Mouse (Mus musculus) liver, embryonic 14.5 days (tissue): Measurements from ENCODE around the gene Rbm5. TPM values are rescaled to one million over a fixed set of nuclear protein-coding genes. Genes with fewer than 3 reads are reported as not detected.

Experiments used
- ATAC-seq: fragments of 200-750 bp; cut with Nextera tagmentation; 2 replicates; pipeline ENCODE4 v1.8.0; 2017; ENCODE audit warnings: moderate number of reproducible peaks, mild to moderate bottlenecking, moderate library complexity; ENCODE audit not compliant: insufficient read depth
- DNase-seq, 3 experiments: peaks; one replicate each; pipeline ENCODE4 v3.0.0-alpha.2; 2012 to 2013; ENCODE audit warnings: low read depth in 3 of 3, low spot score in 3 of 3
- H3K27ac ChIP-seq: fragments of 300-500 bp; sonication (generic); 2 replicates; pipeline ENCODE4 v1.5.1; 2014; ENCODE audit warnings: moderate library complexity, mild to moderate bottlenecking, control low read depth, inconsistent platforms
- H3K27me3 ChIP-seq: fragments of 300-500 bp; sonication (generic); 2 replicates; pipeline ENCODE4 v1.6.1; 2014; ENCODE audit warnings: mild to moderate bottlenecking, low read length, moderate library complexity; ENCODE audit not compliant: control insufficient read depth, insufficient read depth
- H3K36me3 ChIP-seq: fragments of 300-500 bp; sonication (generic); replicated peaks from 2 replicates; pipeline ENCODE4 v1.6.1; 2014; ENCODE audit warnings: low read depth; ENCODE audit not compliant: control insufficient read depth, insufficient read depth
- H3K4me1 ChIP-seq, 2 experiments: fragments of 200-500 bp in 1 of 2; fragments of 300-500 bp in 1 of 2; sonication (generic) in 1 of 2; replicated peaks; 2 replicates each; pipeline ENCODE4 v1.6.1; 2012 to 2014; ENCODE audit warnings: antibody characterized with exemption in 1 of 2, inconsistent platforms in 1 of 2, low read length in 1 of 2; ENCODE audit not compliant: control insufficient read depth in 2 of 2, insufficient read depth in 2 of 2
- H3K4me2 ChIP-seq: fragments of 300-500 bp; sonication (generic); 2 replicates; pipeline ENCODE4 v1.6.1; 2014; ENCODE audit warnings: low read depth, mild to moderate bottlenecking, control low read depth, moderate library complexity
- H3K4me3 ChIP-seq, 2 experiments: fragments of 200-500 bp in 1 of 2; fragments of 300-500 bp in 1 of 2; sonication (generic) in 1 of 2; 2 replicates each; pipeline ENCODE4 v1.5.1; 2012 to 2014; ENCODE audit warnings: low read depth in 2 of 2, low read length in 2 of 2, mild to moderate bottlenecking in 2 of 2, control low read depth in 1 of 2, inconsistent platforms in 1 of 2, moderate library complexity in 1 of 2; ENCODE audit not compliant: insufficient read depth in 1 of 2
- H3K9ac ChIP-seq: fragments of 300-500 bp; sonication (generic); replicated peaks from 2 replicates; pipeline ENCODE4 v1.6.1; 2014; ENCODE audit warnings: mild to moderate bottlenecking, control low read depth, moderate library complexity
- H3K9me3 ChIP-seq: fragments of 300-500 bp; sonication (generic); 2 replicates; pipeline ENCODE4 v1.6.1; 2016; ENCODE audit warnings: low read length, mixed read lengths; ENCODE audit not compliant: control insufficient read depth
- CTCF ChIP-seq: IDR thresholded peaks from 2 replicates; pipeline ENCODE4 v1.5.1; 2016; ENCODE audit warnings: antibody characterized with exemption, low read depth, control low read depth
- EP300 ChIP-seq: IDR thresholded peaks from 2 replicates; pipeline ENCODE4 v1.6.1; 2016; ENCODE audit warnings: antibody characterized with exemption, low read depth
- WGBS: fragments of 180-500 bp; shearing (Covaris S2); extraction: QIAGEN DNeasy Blood & Tissue Kit; methylation state at CpG from one replicate; pipeline ENCODE4 v1.1.7; 2014; ENCODE audit not compliant: insufficient replicate concordance; 5-methylcytosine and 5-hydroxymethylcytosine counted together
- polyA plus RNA-seq, 2 experiments: library from polyadenylated mRNA; depleted of rRNA in 1 of 2; stranded (reverse) in 1 of 2; unstranded in 1 of 2; fragments of >200 nt; fragmentation: Nextera tagmentation in 1 of 2; extraction: Ambion mirVana in 1 of 2; gene quantifications; 2 replicates each; pipeline versions ENCODE4 v1.2.1 to v1.2.3; 2012 to 2014

The Rbm5 gene
- polyA plus RNA-seq, 2 experiments, result 35.2 to 45.1 TPM

DNA sequence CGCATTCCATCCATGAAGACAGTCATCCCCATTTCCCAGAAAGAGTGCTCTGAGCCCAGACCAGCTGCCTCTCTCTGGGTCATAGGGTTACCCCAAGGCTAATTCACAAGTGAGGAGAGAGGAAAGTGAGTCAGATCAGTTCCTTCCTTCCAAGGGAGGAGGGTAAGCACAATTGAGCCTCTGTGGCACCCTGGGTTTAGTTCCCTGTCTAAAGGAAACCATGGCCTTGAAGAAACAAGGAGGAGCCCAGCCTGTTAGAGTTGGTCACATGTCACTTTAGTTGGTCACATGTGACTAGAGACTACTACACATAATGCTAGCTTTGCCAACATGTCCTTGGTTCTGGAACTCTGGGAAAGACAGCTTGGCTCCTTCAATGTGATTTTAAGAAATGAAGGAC lies 46.0 kb downstream of the Rbm5 start:
- no peak for ATAC-seq
- TF ChIP-seq CTCF (no peak), EP300 (no peak)

DNA sequence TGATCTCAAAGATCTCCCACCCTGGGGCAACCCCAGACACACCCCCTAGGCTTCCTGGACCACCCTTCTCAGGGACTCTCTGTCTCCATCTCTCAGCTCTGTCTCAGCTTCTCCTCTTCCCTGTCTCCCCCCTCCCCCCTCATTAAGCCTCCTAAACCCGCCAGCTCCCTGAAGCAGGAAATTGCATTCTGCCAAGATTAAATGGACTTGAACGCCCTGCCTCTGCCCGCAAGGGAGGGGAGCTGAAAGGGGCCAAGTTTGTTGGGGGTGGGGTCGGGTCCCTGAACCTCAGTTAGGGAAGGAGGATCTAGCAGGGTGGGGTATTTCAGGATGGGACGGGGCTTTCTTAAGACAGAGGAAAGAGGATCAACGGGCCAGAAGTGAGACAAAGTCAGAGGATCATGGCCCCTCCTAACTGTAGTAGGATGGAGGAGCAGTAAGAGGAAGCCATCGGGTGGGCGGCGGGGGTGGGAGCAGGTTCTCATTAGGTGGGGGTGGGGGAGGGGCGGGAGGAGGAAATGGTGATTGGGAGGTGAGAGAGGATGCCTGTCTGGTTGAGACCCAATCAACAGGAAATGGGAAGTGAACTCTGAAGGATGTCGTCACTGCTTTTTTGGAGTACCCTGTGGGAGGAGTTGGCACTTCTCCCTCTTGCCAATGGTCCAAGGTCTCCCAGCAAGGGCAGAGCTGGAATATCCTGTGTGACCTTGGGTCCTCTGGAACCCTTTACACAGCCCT lies 46.8 kb downstream of the Rbm5 start:
- ATAC-seq (peak; percentile 38), DNase-seq (no peak)
- Histone ChIP-seq H3K9me3 (no peaks in the 10 kb centered on the region), H3K4me1 (peaks cover 0 to 17% of the 10 kb centered on the region in 2 experiments; a peak in 2 of 4 replicates), H3K27ac (no peak overlapping the region), H3K27me3 (no peaks in the 10 kb centered on the region; the same call in 1 of the 2 replicates), H3K36me3 (no peaks in the 10 kb centered on the region), H3K4me2 (peak overlapping the region; percentile 6; the same call in 1 of the 2 replicates), H3K9ac (no peak overlapping the region), H3K4me3 (no peak overlapping the region)
- TF ChIP-seq CTCF, result no peak
- 4% methylated on average over 11 of the region's 11 CpGs for WGBS

More for the DNA sequence above, 46.0 kb downstream of the Rbm5 start:
- Histone ChIP-seq H3K27ac (no peak overlapping the region), H3K9me3 (no peaks in the 10 kb centered on the region), H3K4me3 (no peak overlapping the region), H3K9ac (no peak overlapping the region), H3K4me1 (peaks cover 0 to 17% of the 10 kb centered on the region in 2 experiments; a peak in 2 of 4 replicates), H3K36me3 (no peaks in the 10 kb centered on the region), H3K4me2 (no peak overlapping the region), H3K27me3 (no peaks in the 10 kb centered on the region; the same call in 1 of the 2 replicates)
- 74% methylated on average over 1 of the region's 1 CpGs for WGBS
- no peak for DNase-seq

GRCm38 (mm10) chr9:107723292-107723691 lies 47.5 kb downstream of the Rbm5 start:
- H3K9ac ChIP-seq, result no peak overlapping the region
- no peak overlapping the region for H3K4me3 ChIP-seq
- no peak for ATAC-seq
- H3K4me2 ChIP-seq, result no peak overlapping the region
- no peaks in the 10 kb centered on the region; the same call in 1 of the 2 replicates for H3K27me3 ChIP-seq
- TF ChIP-seq EP300 (no peak), CTCF (no peak)
- WGBS, result 20% methylated on average over 6 of the region's 6 CpGs
- H3K9me3 ChIP-seq, result no peaks in the 10 kb centered on the region
- H3K27ac ChIP-seq, result no peak overlapping the region
- no peaks in the 10 kb centered on the region for H3K36me3 ChIP-seq
- DNase-seq, result no peak
- peaks cover 0 to 17% of the 10 kb centered on the region in 2 experiments; a peak in 2 of 4 replicates for H3K4me1 ChIP-seq

DNA sequence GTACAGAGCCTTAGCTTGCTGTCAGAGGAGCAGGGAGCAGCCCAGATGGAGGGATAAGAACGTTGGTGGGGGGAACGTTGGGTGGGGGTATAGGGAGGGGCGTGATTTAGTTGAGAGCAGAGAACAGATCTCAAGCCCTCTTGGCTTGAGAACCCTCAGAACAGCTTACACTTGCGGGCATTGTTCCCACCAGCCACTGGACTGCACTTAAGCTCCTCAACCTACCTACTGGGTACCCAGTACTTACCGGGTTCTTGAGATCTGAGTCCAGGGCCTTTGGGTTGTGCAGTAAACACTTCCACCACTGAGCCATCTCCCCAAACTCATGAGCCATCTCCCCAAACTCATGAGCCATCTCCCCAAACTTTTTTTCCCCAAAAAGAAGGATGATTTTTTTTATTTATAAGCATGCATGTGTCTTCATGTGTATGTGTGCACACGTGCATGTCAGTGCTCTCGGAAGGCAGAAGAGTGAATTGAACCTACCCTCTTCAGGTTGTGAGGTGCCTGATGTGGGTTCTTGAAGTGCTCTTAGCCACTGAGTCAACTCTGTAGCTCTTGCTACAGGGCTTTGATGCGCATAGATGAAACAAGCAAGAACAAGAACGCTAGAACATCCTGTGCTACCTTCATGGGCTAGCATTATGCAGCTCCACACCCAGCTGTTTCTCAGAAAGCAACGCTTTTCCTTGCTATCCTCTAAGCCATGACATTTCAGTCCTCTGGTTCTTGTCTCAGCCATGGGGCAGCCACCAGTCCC lies 51.8 kb downstream of the Rbm5 start:
- 58% methylated on average over 10 of the region's 10 CpGs for WGBS

DNA sequence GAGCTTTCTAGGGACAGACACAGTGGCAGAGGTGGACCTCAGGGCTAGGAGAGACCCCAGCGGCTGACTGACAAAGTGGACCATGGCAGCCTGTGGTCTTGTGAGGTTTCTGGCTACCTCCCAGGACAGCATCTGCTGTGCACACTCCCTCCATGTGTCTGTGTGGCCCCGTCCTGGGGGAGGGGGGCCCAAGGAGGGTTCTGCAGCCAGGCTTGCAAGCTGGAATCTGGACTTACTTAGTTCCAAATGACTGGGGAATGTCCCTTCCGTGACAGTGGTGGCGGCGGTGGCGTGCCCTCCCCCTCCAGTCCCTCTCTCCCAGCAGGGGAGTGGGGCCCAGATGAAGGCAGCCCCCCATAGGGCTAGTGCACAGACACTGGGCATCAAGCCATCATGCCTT lies 53.8 kb downstream of the Rbm5 start:
- Histone ChIP-seq H3K36me3 (no peaks in the 10 kb centered on the region), H3K9me3 (no peaks in the 10 kb centered on the region), H3K4me1 (no peaks in the 10 kb centered on the region; a peak in 1 of 4 replicates), H3K9ac (no peak overlapping the region), H3K27ac (no peak overlapping the region), H3K27me3 (peaks cover under 1% of the 10 kb centered on the region), H3K4me2 (no peak overlapping the region), H3K4me3 (no peak overlapping the region)
- TF ChIP-seq CTCF (no peak), EP300 (no peak)
- WGBS, result 59% methylated on average over 6 of the region's 6 CpGs
- ATAC-seq (no peak), DNase-seq (no peak)

More for the DNA sequence above, 51.8 kb downstream of the Rbm5 start:
- no peak for DNase-seq
- no peaks in the 10 kb centered on the region; the same call in 1 of the 2 replicates for H3K27me3 ChIP-seq
- ATAC-seq, result no peak
- H3K9me3 ChIP-seq, result no peaks in the 10 kb centered on the region
- H3K9ac ChIP-seq, result no peak overlapping the region
- no peak overlapping the region for H3K4me3 ChIP-seq
- peaks cover 0 to 7% of the 10 kb centered on the region in 2 experiments; a peak in 1 of 4 replicates for H3K4me1 ChIP-seq
- no peak for TF ChIP-seq CTCF
- TF ChIP-seq EP300, result no peak
- no peaks in the 10 kb centered on the region for H3K36me3 ChIP-seq
- no peak overlapping the region for H3K27ac ChIP-seq
- H3K4me2 ChIP-seq, result no peak overlapping the region
